Mouse (Mus musculus) ES-E14 (cell line): ENCODE measurements at regions not wholly inside any gene's neighbourhood (a gene's known extent, or its start where the extent isn't known, plus 50 kb on each side); places are given as distances from the start of the nearest gene placed in this dataset.

Source experiments
- DNase-seq: peaks from one replicate; pipeline ENCODE4 v3.0.0-alpha.2; 2013; ENCODE audit warnings: low read depth, low spot score
- H3K27ac ChIP-seq: 2 replicates; pipeline ENCODE4 v1.5.1; 2012; ENCODE audit warnings: low read depth, mild to moderate bottlenecking, low read length, moderate library complexity, mixed read lengths; ENCODE audit not compliant: poor library complexity, insufficient read depth, severe bottlenecking
- H3K36me3 ChIP-seq: 2 replicates; pipeline ENCODE4 v1.6.1; 2012; ENCODE audit warnings: mild to moderate bottlenecking, low read length, moderate library complexity, mixed read lengths; ENCODE audit not compliant: control insufficient read depth, poor library complexity, insufficient read depth, severe bottlenecking
- H3K4me1 ChIP-seq, 2 experiments: fragments of 150-350 bp in 1 of 2; sonication (generic) in 1 of 2; 2 replicates each; pipeline ENCODE4 v1.6.1; 2012; ENCODE audit warnings: low read length in 2 of 2, mild to moderate bottlenecking in 1 of 2, mixed read lengths in 1 of 2; ENCODE audit not compliant: control insufficient read depth in 2 of 2, insufficient read depth in 2 of 2, poor library complexity in 1 of 2
- H3K4me3 ChIP-seq, 2 experiments: fragments of 150-350 bp in 1 of 2; sonication (generic) in 1 of 2; 2 replicates each; pipeline ENCODE4 v1.5.1; 2012; ENCODE audit warnings: low read length in 2 of 2, low read depth in 1 of 2, mild to moderate bottlenecking in 1 of 2, mixed read lengths in 1 of 2; ENCODE audit not compliant: insufficient read depth in 1 of 2, poor library complexity in 1 of 2, severe bottlenecking in 1 of 2
- H3K9ac ChIP-seq: 2 replicates; pipeline ENCODE4 v1.6.1; 2012; ENCODE audit warnings: low read depth, mild to moderate bottlenecking, low read length, mixed read lengths; ENCODE audit not compliant: poor library complexity, insufficient read depth, severe bottlenecking
- H3K9me3 ChIP-seq: fragments of 150-350 bp; sonication (generic); 2 replicates; pipeline ENCODE4 v1.6.1; 2012; ENCODE audit warnings: low read depth, mild to moderate bottlenecking, low read length; ENCODE audit not compliant: control insufficient read depth, insufficient read depth
- CHD2 ChIP-seq: IDR thresholded peaks from 2 replicates; pipeline ENCODE4 v1.6.1; 2014; ENCODE audit warnings: mild to moderate bottlenecking, low read depth, low read length, inconsistent platforms
- HCFC1 ChIP-seq: IDR thresholded peaks from 2 replicates; pipeline ENCODE4 v1.6.1; 2012; ENCODE audit warnings: low read length, inconsistent platforms, borderline replicate concordance; ENCODE audit not compliant: insufficient read depth
- MAFK ChIP-seq: IDR thresholded peaks from 2 replicates; pipeline ENCODE4 v1.6.1; 2014; ENCODE audit warnings: mild to moderate bottlenecking, low read depth, low read length, inconsistent platforms; ENCODE audit not compliant: insufficient read depth
- ZC3H11A ChIP-seq: IDR thresholded peaks from 2 replicates; pipeline ENCODE4 v1.6.1; 2012; ENCODE audit warnings: low read depth, mild to moderate bottlenecking, inconsistent platforms, low read length, borderline replicate concordance
- ZNF384 ChIP-seq: IDR thresholded peaks from 2 replicates; pipeline ENCODE4 v1.6.1; 2012; ENCODE audit warnings: low read depth, low read length, inconsistent platforms
- in situ Hi-C, 2 experiments: fragments of 600-800 bp; cut with MboI; formaldehyde crosslinking; loops; one replicate each; pipeline ENCODE4 v1.15.1; 2025; ENCODE audit warnings: low sequenced_read_pairs in 2 of 2, inconsistent platforms in 1 of 2; ENCODE audit not compliant: unreplicated experiment in 2 of 2

- TF ChIP-seq ZNF384 (no peak), ZC3H11A (no peak), HCFC1 (no peak), MAFK (no peak), CHD2 (no peak)
- no peak for DNase-seq
Measured at GRCm38 (mm10) chr4:32136151-32136550, 102.5 kb upstream of the Bach2 start.

DNA sequence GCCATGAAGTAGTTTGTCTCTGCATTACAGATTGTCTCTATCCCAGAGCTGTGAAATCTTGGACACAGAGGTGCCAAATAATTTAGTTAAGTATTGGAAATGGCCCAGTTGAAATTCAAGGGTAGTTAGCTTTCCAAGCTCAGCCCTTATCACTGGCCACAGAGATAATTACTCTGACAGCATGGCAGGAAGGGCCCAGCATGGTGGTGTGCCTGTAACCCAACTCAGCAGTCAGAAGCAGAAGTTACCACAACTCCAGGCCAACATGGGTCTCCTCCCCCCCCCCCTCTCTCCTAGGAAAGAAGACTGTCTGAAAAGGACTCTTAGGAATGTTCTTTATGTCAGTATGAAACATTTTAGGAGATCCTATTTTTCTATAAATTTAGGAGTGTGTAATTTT, 101.4 kb upstream of the Bach2 start:
- Histone ChIP-seq H3K4me1 (no peaks in the 10 kb centered on the region), H3K4me3 (no peak overlapping the region), H3K9ac (no peak overlapping the region), H3K27ac (no peak overlapping the region), H3K9me3 (no peaks in the 10 kb centered on the region), H3K36me3 (no peaks in the 10 kb centered on the region)
- in situ Hi-C loops: no loop called here
- TF ChIP-seq ZC3H11A (no peak), CHD2 (no peak), ZNF384 (no peak)
- DNase-seq: no peak

More at GRCm38 (mm10) chr4:32136151-32136550, 102.5 kb upstream of the Bach2 start:
- no peaks in the 10 kb centered on the region for H3K36me3 ChIP-seq
- H3K9me3 ChIP-seq: no peaks in the 10 kb centered on the region
- H3K27ac ChIP-seq: no peak overlapping the region
- no peak overlapping the region for H3K9ac ChIP-seq
- no peak overlapping the region for H3K4me3 ChIP-seq
- in situ Hi-C loops: no loop called here
- no peaks in the 10 kb centered on the region for H3K4me1 ChIP-seq

DNA sequence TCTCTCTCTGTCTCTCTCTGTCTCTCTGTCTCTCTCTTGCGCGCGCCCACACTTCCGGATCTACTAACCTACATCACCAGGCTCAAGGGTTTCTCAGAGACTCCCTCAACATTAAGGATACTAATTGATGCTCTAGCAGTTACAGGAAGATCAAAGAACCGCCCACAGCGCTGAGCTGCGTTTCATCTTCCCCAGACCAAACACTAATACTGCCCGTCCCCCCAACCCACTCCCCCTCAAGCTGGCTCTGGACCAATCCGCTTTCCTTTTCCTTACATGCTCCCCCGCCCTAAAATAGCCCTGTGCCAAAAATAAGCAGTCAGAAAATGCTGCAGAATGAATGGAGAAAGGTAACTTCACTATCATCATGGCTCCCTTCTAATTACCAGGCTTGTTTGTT, 100.6 kb upstream of the Bach2 start:
- no peak overlapping the region for H3K4me3 ChIP-seq
- DNase-seq: no peak
- H3K36me3 ChIP-seq: no peaks in the 10 kb centered on the region
- H3K9me3 ChIP-seq: no peaks in the 10 kb centered on the region
- H3K27ac ChIP-seq: no peak overlapping the region
- H3K9ac ChIP-seq: no peak overlapping the region
- H3K4me1 ChIP-seq: no peaks in the 10 kb centered on the region
- no peak for TF ChIP-seq ZC3H11A
- TF ChIP-seq MAFK: no peak
- no peak for TF ChIP-seq HCFC1
- no peak for TF ChIP-seq CHD2
- TF ChIP-seq ZNF384: no peak
- in situ Hi-C loops: no loop called here

GRCm38 (mm10) chr4:32139586-32139985, 99.0 kb upstream of the Bach2 start:
- Histone ChIP-seq H3K4me1 (no peaks in the 10 kb centered on the region), H3K4me3 (no peak overlapping the region), H3K36me3 (no peaks in the 10 kb centered on the region), H3K9me3 (no peaks in the 10 kb centered on the region), H3K27ac (no peak overlapping the region), H3K9ac (no peak overlapping the region)
- TF ChIP-seq HCFC1 (no peak), CHD2 (no peak), MAFK (no peak), ZNF384 (no peak), ZC3H11A (no peak)
- in situ Hi-C loops: no loop called here
- DNase-seq: no peak

GRCm38 (mm10) chr4:32140068-32140467, 98.5 kb upstream of the Bach2 start:
- TF ChIP-seq CHD2 (no peak), ZC3H11A (no peak), MAFK (no peak), ZNF384 (no peak), HCFC1 (no peak)
- in situ Hi-C loops: no loop called here
- H3K9ac ChIP-seq: no peak overlapping the region
- DNase-seq: no peak
- no peak overlapping the region for H3K27ac ChIP-seq
- H3K36me3 ChIP-seq: no peaks in the 10 kb centered on the region
- no peaks in the 10 kb centered on the region for H3K4me1 ChIP-seq
- no peaks in the 10 kb centered on the region for H3K9me3 ChIP-seq
- H3K4me3 ChIP-seq: no peak overlapping the region
